Mouse (Mus musculus): ENCODE data around the gene Zfp260.
A peak's percentile ranks its signal among the peaks of the same experiment; 100 is the strongest.

Gene Zfp260

DNA sequence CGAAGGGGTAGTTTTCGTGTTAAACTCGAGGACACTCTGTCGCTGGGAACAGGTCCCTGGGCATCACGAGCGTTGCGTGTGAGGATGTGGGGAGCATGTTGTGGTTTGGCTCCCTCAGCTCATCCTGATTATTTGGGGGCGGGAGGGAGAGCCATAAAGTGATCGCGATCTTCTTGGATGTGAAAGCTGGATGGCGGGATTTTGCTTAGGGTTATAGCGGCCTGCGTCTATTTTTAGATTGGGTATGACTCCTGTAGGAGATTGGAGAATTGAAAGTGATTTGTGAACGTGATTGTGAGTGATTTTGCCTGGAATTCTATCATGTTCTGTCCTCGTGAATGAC lies 27.6 kb downstream of the Zfp260 start:
- DNase-seq (ENCODE audit: low read depth) = peak; percentile 52

DNA sequence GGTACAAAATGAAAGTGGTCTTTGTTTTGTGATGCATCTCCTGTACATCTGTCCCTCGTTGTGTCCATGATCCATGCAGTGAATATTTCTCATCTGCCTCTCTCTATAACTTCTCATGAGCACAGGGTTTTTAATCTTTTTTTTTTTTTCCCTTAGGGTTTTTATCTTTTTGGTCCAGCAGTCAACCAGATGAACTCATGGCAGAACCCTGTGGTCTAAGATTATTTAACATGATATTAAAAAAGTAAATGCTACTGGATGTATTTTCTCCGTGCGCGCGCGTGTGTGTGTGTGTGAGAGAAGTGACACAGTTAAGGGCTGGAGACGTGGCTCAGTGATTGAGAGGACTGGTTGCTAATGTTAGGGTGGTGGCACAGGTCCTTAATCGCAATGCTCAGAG lies 35.3 kb downstream of the Zfp260 start:
- DNase-seq (ENCODE audit: low read depth) = no peak

DNA sequence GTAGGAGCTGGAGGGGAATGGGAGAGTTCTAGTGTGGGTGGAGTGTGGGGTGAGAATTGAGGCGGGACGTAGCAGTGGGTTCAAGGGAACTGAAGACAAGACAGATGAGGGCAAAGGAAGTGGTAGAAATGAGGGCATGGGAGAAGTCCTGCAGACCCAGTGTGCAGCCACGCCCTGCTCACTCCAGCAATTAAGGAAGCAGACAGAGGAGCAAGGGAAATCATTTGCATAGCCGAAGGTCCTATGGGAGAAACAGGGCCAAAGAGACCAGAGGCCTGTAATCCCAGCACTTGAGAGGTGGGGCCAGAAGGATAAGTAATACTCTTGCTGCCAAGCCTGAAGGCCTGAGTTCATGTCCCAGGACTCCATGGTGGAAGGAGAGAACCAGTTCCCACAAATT lies 37.8 kb downstream of the Zfp260 start:
- DNase-seq (ENCODE audit: low read depth) = no peak

DNA sequence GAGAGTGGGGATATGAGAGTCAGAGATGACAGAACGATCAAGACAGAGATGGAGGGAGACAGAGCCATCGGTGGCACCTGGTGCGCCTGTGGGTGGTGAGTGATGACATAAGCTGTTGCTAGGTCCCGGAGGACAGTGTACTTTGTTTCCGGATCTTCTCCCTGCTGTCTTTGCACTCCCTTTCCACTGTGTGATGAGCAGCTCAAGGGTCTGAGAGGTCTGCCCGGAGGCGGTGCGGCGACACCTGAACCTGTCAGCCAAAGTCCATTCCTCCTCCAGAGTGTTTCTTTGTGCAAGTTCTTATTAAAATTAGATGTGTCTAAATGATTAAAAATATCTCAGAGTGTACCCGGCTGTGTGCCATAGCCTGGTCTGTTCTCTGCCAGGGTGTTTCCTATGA lies 42.2 kb downstream of the Zfp260 start:
- no peak for DNase-seq (ENCODE audit: low read depth)

DNA sequence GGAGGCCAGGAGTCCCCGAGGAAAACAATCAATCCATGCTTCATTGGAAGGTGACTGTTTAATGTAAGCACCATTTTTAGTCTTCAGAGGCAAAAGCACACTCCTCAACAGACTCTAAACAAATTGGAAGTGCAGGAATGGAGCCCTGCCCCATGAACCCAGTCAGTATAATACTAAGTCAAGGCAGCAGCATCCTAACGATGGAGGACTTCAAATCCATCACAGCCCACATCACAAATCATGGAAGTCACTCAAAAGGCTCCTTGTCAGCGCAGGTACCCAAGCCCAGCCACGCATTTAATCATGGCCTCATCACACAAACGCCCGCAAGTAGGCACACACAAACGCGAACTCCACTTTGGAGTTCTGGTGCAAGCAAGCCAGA lies 48.6 kb downstream of the Zfp260 start:
- no peak for DNase-seq (ENCODE audit: low read depth)

DNA sequence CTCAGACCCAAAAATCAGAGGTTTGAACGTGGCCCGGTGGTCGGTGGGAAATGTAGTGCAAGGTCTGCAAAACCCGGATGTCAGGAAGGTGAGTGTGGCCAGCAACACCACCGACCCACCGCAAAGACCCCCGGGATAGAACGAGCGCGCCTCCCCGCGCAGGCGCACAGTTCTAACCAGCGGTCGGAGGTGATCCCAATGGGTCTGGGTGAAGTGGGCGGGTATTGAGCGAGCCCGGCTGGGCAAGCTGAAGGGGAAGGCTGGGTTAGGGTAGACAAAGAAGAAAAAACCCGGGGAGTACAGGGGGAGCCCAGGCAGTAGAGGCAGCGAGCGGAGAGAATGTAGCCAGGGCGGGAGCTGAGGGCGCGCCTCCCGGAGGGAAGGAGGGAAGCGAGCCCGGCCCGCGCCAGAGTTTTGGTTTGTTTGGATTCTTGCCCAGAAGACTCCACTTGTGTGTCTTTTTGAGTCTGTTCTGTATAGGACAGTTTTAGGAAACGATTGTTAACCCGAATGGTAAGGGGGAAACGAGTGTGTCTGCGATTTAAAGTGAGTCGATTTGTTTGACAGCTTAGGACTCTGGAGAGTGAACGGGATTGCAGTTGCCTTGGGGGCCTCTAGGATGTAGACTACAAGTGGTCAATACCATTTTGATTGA lies 49.1 kb downstream of the Zfp260 start:
- DNase-seq (ENCODE audit: low read depth) = no peak

DNA sequence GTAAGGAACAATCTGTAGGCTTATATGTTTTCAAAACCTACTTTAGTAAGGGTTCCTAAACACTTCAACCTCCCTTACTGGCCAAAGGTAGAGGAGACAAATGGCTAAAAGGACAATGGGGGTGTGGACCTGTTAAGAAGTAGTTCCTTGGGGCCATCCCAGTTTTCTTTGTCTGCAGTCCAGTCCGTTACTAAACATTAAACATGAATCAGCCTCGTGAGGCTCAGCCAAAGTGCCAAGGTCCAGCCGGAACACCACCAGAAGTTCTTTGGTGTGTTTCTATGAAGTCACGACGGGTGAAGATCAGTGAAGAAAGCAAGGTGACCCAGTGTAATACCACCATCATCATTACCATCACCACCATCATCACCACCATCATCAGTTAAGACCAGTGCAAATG lies 52.4 kb downstream of the Zfp260 start:
- DNase-seq (ENCODE audit: low read depth) = no peak

DNA sequence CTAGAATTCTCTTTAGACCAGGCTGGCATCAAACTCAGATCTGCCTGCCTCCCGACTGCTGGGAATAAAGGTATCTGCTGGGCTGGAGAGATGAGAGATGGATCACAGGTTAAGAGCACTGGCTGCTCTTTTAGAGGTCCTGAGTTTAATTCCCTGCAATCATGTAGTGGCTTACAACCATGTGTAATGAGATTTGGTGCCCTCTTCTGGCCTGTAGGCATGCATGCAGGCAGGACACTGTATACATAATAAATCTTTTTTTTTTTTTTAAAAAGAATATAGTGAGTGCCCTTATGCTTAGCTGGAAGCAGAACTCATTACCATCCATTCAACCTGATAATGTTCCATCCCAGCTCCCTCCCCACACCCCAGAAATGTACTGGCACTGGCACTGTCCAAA lies 59.5 kb downstream of the Zfp260 start:
- DNase-seq (ENCODE audit: low read depth) = no peak

DNA sequence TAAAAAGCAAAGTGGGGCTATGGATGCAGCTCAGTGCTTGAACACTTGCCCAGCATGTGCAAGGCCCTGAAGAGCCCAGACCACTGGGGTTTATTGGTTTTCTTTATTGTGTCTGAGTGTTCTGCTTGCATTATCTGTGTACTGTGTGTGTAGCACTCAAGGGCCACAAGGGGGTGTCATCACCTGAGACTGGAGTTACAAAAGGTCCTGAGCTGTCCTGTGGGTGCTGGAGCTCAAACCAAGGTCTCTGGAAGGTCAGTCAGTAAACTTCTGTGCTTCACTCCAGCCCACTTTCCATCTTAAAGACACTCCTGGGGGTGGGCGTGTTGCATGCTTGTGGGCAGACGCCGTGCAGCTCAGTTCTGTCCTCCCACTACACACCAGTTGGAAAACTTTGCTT lies 60.9 kb downstream of the Zfp260 start:
- no peak for DNase-seq (ENCODE audit: low read depth)

All from 416B (cell line).